Mouse (Mus musculus) forebrain, embryonic 16.5 days (tissue): ENCODE measurements around the gene Pgap1. TPM values are rescaled to one million over a fixed set of nuclear protein-coding genes. Genes with fewer than 3 reads are reported as not detected.

Experiments
- ATAC-seq: fragments of 200-750 bp; cut with Nextera tagmentation; 2 replicates; pipeline ENCODE4 v1.8.0; 2017; ENCODE audit warnings: mild to moderate bottlenecking, moderate library complexity
- H3K27ac ChIP-seq: fragments of 300-500 bp; sonication (generic); 2 replicates; pipeline ENCODE4 v1.5.1; 2014; ENCODE audit warnings: low read length, control low read depth
- H3K27me3 ChIP-seq: fragments of 300-500 bp; sonication (generic); replicated peaks from 2 replicates; pipeline ENCODE4 v1.6.1; 2014; ENCODE audit warnings: low read length; ENCODE audit not compliant: control insufficient read depth, insufficient read depth
- H3K36me3 ChIP-seq: fragments of 300-500 bp; sonication (generic); 2 replicates; pipeline ENCODE4 v1.6.1; 2014; ENCODE audit not compliant: control insufficient read depth, insufficient read depth
- H3K4me1 ChIP-seq: fragments of 300-500 bp; sonication (generic); replicated peaks from 2 replicates; pipeline ENCODE4 v1.6.1; 2014; ENCODE audit warnings: low read length; ENCODE audit not compliant: control insufficient read depth, insufficient read depth
- H3K4me2 ChIP-seq: fragments of 300-500 bp; sonication (generic); 2 replicates; pipeline ENCODE4 v1.6.1; 2014; ENCODE audit warnings: mild to moderate bottlenecking, low read length, control low read depth
- H3K4me3 ChIP-seq: fragments of 300-500 bp; sonication (generic); replicated peaks from 2 replicates; pipeline ENCODE4 v1.5.1; 2014; ENCODE audit warnings: mild to moderate bottlenecking, low read length, control low read depth
- H3K9ac ChIP-seq: fragments of 300-500 bp; sonication (generic); replicated peaks from 2 replicates; pipeline ENCODE4 v1.6.1; 2014; ENCODE audit warnings: low read depth, low read length, control low read depth
- H3K9me3 ChIP-seq: fragments of 300-500 bp; sonication (generic); 2 replicates; pipeline ENCODE4 v1.6.1; 2016; ENCODE audit warnings: low read length; ENCODE audit not compliant: control insufficient read depth
- WGBS: fragments of 180-500 bp; shearing (Covaris S2); extraction: QIAGEN DNeasy Blood & Tissue Kit; methylation state at CpG from one replicate; pipeline ENCODE4 v1.1.7; 2014; 5-methylcytosine and 5-hydroxymethylcytosine counted together
- polyA plus RNA-seq: library from polyadenylated mRNA; unstranded; fragments of >200 nt; fragmentation: Nextera tagmentation; extraction: Ambion mirVana; gene quantifications from 2 replicates; pipeline ENCODE4 v1.2.1, GENCODE M21; 2015

Gene Pgap1
- polyA plus RNA-seq, 1 experiment from 2014 or later, result 33.3 TPM

GRCm38 (mm10) chr1:54542920-54543319 lies 14.6 kb downstream of the Pgap1 start:
- ATAC-seq, result no peak
- 88% methylated on average over 2 of the region's 2 CpGs for WGBS
- H3K9ac ChIP-seq, result no peak overlapping the region
- H3K4me3 ChIP-seq, result no peak overlapping the region
- no peaks in the 10 kb centered on the region for H3K9me3 ChIP-seq
- peaks cover 36% of the 10 kb centered on the region for H3K36me3 ChIP-seq
- no peaks in the 10 kb centered on the region for H3K27me3 ChIP-seq
- H3K4me1 ChIP-seq, result no peaks in the 10 kb centered on the region
- H3K4me2 ChIP-seq, result no peak overlapping the region
- H3K27ac ChIP-seq, result no peak overlapping the region

- WGBS, result 59% methylated on average over 6 of the region's 6 CpGs
These were observed 26.3 kb downstream of the Pgap1 start for GRCm38 (mm10) chr1:54531170-54531569.

DNA sequence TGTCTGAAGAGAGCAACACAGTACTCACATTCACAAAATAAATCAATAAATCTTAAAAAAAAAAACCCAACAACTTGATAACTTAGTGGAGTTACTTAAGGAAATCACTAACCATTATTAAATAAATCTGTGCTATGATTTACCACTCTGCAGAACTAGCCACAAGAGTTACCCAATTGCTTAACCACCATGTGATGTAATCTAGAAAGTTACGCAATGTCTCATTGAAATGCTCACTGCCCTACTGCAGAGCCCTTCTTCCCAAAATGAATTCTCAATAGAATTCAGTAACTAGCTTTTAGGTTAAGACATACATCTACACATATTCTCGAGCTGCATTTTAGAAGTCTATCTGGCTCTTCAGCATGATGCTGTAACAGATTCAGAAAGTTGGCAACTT lies 33.8 kb downstream of the Pgap1 start:
- Histone ChIP-seq H3K4me3 (no peak overlapping the region), H3K9me3 (no peaks in the 10 kb centered on the region), H3K27ac (no peak overlapping the region), H3K9ac (no peak overlapping the region), H3K27me3 (no peaks in the 10 kb centered on the region), H3K4me2 (no peak overlapping the region), H3K36me3 (peaks cover 28% of the 10 kb centered on the region), H3K4me1 (no peaks in the 10 kb centered on the region)
- WGBS, result 83% methylated on average over 2 of the region's 2 CpGs
- no peak for ATAC-seq

More at GRCm38 (mm10) chr1:54531170-54531569, 26.3 kb downstream of the Pgap1 start:
- Histone ChIP-seq H3K4me1 (no peaks in the 10 kb centered on the region), H3K27me3 (no peaks in the 10 kb centered on the region), H3K4me2 (no peak overlapping the region), H3K9ac (no peak overlapping the region), H3K4me3 (no peak overlapping the region), H3K9me3 (no peaks in the 10 kb centered on the region), H3K36me3 (peaks cover 26% of the 10 kb centered on the region), H3K27ac (no peak overlapping the region)
- no peak for ATAC-seq

- H3K36me3 ChIP-seq, result peaks cover 14% of the 10 kb centered on the region
- no peak for ATAC-seq
- no peak overlapping the region for H3K9ac ChIP-seq
- no peaks in the 10 kb centered on the region for H3K4me1 ChIP-seq
- no peaks in the 10 kb centered on the region for H3K27me3 ChIP-seq
- no peak overlapping the region for H3K27ac ChIP-seq
- no peak overlapping the region for H3K4me3 ChIP-seq
- H3K9me3 ChIP-seq, result no peaks in the 10 kb centered on the region
- 91% methylated on average over 5 of the region's 5 CpGs for WGBS
- H3K4me2 ChIP-seq, result no peak overlapping the region
These were observed 37.4 kb downstream of the Pgap1 start for GRCm38 (mm10) chr1:54520062-54520577.

DNA sequence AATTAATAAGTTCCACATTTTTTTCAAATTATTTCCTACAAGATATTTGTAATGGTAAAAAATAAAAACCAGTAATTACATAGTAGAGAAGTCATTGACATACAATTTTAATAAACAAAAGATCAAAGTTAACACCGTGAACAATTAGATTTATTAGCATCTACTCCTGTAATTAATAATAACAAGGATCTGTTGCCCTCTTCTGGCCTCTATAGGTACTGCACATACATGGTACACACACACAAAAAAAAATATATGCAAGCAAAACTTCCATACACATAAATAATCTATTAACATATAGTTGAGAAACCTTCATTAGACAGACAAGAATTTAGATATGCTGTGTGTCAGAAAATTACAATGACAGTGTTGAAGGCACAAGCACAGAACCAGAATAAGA lies 43.6 kb downstream of the Pgap1 start:
- 84% methylated on average over 1 of the region's 1 CpGs for WGBS
- Histone ChIP-seq H3K36me3 (peaks cover 7% of the 10 kb centered on the region), H3K4me3 (no peak overlapping the region), H3K4me2 (no peak overlapping the region), H3K27ac (no peak overlapping the region), H3K27me3 (no peaks in the 10 kb centered on the region), H3K9me3 (0 out of 2 replicates have a peak, but pooled peaks cover 3% of the 10 kb centered on the region), H3K9ac (no peak overlapping the region), H3K4me1 (no peaks in the 10 kb centered on the region)
- no peak for ATAC-seq

DNA sequence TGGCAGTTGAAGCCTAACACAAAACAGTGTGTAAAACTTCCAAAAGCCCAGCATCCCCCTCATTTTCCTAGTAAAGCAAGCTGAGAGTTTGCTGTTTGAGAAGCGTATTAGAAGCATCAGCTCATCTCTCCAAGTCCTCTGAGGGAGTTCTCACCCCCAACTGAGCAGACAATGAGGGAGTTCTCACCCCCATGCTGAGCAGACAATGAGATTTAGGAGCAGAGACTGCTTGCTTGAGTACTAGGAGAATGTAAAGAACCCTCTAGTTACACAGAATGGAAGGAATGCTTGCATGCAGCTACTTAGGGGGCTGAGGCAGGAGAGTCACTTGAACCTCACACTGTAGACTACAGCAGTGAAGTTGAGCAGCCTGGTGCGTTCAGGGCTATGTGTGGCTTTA lies 59.0 kb downstream of the Pgap1 start:
- 91% methylated on average over 2 of the region's 2 CpGs for WGBS
- Histone ChIP-seq H3K4me3 (no peak overlapping the region), H3K27ac (no peak overlapping the region), H3K36me3 (peaks cover 20% of the 10 kb centered on the region), H3K9ac (no peak overlapping the region), H3K27me3 (no peaks in the 10 kb centered on the region), H3K9me3 (no peaks in the 10 kb centered on the region), H3K4me2 (no peak overlapping the region), H3K4me1 (no peaks in the 10 kb centered on the region)
- no peak for ATAC-seq

DNA sequence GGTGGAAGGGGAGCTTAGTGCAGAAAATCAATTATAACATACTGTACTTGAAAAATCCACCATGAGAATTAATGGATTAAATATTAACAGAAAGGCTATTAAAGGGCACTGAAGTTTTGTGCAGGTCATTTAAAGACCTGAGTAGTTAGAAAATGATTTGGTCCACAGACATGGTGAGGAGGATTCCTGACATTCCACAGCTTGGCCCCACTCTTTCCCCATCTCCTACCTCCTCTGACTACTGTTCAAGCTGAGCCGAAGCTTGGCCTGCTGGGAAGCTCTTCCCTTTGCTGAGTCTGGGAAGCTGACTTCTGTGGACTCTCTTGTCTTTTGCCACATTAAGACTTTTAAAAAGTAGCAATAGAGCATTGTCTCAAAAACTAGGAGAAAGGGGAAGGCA lies 61.2 kb downstream of the Pgap1 start:
- Histone ChIP-seq H3K27me3 (no peaks in the 10 kb centered on the region), H3K9me3 (no peaks in the 10 kb centered on the region), H3K27ac (no peak overlapping the region), H3K4me3 (no peak overlapping the region), H3K36me3 (peaks cover 23% of the 10 kb centered on the region), H3K4me1 (no peaks in the 10 kb centered on the region), H3K9ac (no peak overlapping the region), H3K4me2 (no peak overlapping the region)
- WGBS, result 90% methylated on average over 1 of the region's 1 CpGs
- no peak for ATAC-seq

DNA sequence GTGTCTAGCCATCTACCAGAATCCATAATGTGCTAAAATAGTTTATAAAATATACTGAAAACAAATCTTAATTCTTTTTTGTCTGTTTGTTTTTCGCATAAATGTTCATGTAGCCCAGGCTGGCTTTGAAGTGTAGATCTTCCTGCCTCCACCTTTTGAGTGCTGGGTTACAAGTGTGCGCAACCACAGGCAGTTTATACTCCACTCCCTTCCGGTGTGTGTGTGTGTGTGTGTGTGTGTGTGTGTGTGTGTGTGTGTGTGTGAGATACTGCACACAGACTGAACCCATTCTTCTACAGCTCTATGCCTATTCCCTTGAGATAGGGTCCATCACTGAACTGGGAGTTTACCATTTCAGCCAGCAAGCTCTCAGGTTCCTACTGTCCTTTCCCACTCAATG lies 64.0 kb downstream of the Pgap1 start:
- no peak for ATAC-seq
- Histone ChIP-seq H3K27me3 (no peaks in the 10 kb centered on the region), H3K9me3 (no peaks in the 10 kb centered on the region), H3K36me3 (peaks cover 20% of the 10 kb centered on the region), H3K9ac (no peak overlapping the region), H3K27ac (no peak overlapping the region), H3K4me3 (no peak overlapping the region), H3K4me1 (no peaks in the 10 kb centered on the region), H3K4me2 (no peak overlapping the region)
- WGBS, result 94% methylated on average over 3 of the region's 3 CpGs

DNA sequence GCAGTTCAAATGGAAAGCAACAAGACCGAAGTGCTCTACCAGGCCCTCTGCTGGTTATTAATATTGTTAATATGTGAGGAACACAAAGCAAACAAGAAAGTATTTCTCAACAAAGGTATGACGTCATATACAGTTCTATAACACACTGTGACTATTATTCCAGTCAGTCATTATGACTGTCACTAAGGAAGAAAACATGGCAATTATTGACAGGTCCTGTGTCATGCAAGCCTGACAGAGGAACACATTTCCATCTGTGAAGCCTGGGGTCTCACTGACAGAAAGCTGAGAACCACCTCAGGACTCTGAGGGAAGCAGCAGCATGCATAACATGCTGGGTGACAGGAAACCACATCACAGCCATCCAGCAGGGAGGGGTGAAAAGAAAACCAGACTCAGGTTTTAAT lies 65.0 kb downstream of the Pgap1 start:
- Histone ChIP-seq H3K9me3 (no peaks in the 10 kb centered on the region), H3K4me3 (no peak overlapping the region), H3K27ac (no peak overlapping the region), H3K9ac (no peak overlapping the region), H3K4me1 (no peaks in the 10 kb centered on the region), H3K36me3 (peaks cover 20% of the 10 kb centered on the region), H3K27me3 (no peaks in the 10 kb centered on the region), H3K4me2 (no peak overlapping the region)
- WGBS, result 86% methylated on average over 2 of the region's 2 CpGs
- ATAC-seq, result no peak
